Mouse (Mus musculus): ENCODE results near the gene Mthfd2. TPM values are rescaled to one million over a fixed set of nuclear protein-coding genes. Genes with fewer than 3 reads are reported as not detected.

The Mthfd2 gene
- polyA plus RNA-seq, 1 experiment from 2014 or later, result 43.5 TPM

DNA sequence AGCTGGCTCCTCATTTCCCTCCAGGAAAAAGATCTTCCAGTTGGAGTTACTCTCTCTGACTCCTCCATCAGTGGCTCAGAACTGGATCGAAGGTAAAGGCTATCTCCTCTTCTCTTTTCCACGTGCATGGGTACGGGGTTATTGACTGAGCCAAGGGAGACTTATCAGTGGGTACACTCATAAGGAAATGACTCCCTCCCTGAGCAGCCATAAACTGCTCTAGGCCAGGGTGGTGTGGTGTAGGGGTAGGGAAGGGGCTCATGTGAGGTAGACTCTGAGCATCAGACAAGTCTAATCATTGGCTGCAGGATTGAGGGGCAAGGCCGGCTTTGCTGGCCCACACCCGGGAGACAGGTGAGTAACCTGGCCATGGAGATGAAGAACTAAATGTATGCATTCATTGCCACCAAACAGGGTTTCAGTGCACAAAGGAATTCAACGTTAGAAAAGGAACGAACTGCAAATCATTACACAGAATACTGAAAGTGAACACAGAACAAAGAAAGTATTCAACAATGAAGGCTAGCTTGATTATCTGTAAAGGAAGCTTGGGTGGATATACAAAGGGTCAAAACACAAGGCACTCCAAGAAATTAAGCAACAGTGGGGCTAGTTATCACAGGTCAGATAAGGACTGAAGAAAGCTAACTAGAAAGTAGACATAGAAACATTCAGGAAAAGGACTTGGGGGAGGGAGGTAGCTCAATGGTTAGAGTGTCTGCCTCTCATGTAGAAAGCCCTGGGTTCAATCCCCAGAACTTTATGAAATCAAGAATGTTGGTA is 25.1 kb downstream of the Mthfd2 start:
- WGBS, result 59% methylated on average over 7 of the region's 7 CpGs
- Histone ChIP-seq H3K36me3 (ENCODE audit: control insufficient read depth, insufficient read depth, low read length) (0 out of 2 replicates have a peak, but pooled peaks cover 4% of the 10 kb centered on the region), H3K9ac (ENCODE audit: low read depth, low read length) (no peak overlapping the region), H3K4me2 (ENCODE audit: low read depth, low read length) (no peak overlapping the region), H3K4me3 (ENCODE audit: low read length) (no peak overlapping the region), H3K4me1 (ENCODE audit: control insufficient read depth, insufficient read depth, low read length) (no peaks in the 10 kb centered on the region), H3K9me3 (ENCODE audit: control insufficient read depth, low read length) (no peaks in the 10 kb centered on the region), H3K27ac (ENCODE audit: low read length) (peak overlapping the region; percentile 43; the same call in 1 of the 2 replicates), H3K27me3 (replicated peaks; ENCODE audit: control insufficient read depth, insufficient read depth, low read length) (no peaks in the 10 kb centered on the region)
- peak; percentile 96 for ATAC-seq

DNA sequence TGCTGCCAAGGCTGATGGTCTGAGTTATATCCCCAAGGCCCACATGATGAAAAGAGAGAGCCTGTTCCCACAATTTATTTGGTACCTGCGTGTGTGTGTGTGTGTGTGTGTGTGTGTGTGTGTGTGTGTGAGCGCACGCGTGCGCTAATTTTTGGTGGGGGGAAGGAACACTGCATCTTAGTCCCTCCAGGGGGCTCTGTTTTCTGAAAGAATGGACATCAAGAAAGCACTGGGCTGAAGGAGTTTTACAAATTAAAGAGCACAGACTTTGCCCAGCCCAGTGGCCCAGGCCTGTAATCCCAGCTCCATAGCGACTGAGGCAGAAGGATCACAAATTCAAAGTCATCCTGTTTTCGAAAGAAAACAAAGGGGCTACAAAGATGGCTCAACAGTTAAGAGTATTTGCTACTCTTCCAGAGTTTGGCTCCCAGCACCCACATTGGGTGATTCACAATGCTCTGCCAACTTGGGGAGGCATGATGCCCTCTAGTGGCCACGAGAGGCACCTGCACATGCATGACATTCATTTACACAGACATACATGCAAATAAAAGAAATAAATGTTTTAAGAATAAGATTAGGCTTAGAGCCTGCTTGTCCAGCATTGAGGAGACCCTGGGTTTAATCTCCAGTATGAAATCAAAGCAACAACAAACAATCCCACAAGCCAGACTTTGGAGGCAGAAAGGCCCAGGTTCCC is 45.3 kb downstream of the Mthfd2 start:
- H3K9ac ChIP-seq (ENCODE audit: low read depth, low read length), result no peak overlapping the region
- H3K27ac ChIP-seq (ENCODE audit: low read length), result no peak overlapping the region
- H3K36me3 ChIP-seq (ENCODE audit: control insufficient read depth, insufficient read depth, low read length), result no peaks in the 10 kb centered on the region
- H3K4me3 ChIP-seq (ENCODE audit: low read length), result no peak overlapping the region
- peaks cover under 1% of the 10 kb centered on the region; the same call in 1 of the 2 replicates for H3K27me3 ChIP-seq (replicated peaks; ENCODE audit: control insufficient read depth, insufficient read depth, low read length)
- no peaks in the 10 kb centered on the region for H3K4me1 ChIP-seq (ENCODE audit: control insufficient read depth, insufficient read depth, low read length)
- no peak for ATAC-seq
- WGBS, result 76% methylated on average over 8 of the region's 8 CpGs
- peaks cover 4% of the 10 kb centered on the region; the same call in 1 of the 2 replicates for H3K9me3 ChIP-seq (ENCODE audit: control insufficient read depth, low read length)
- H3K4me2 ChIP-seq (ENCODE audit: low read depth, low read length), result no peak overlapping the region

DNA sequence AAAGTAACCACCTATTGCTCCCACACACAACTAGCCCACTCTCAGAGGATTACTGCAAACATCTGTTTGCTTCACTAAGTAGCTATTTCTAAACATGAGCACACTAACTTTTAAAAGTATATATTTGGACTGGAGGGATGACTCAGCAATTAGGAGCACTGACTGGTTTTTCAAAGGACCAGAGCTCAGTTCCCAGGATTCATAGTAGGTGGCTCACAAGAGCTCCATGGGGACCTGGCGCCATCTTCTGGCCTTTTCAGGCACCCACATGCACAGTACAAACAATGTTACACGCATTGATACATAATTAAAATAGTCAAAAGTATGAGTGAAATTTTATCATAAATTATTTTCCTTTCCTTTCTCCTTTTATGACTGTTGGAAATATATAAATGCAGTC is 46.8 kb downstream of the Mthfd2 start:
- Histone ChIP-seq H3K36me3 (ENCODE audit: control insufficient read depth, insufficient read depth, low read length) (no peaks in the 10 kb centered on the region), H3K4me3 (ENCODE audit: low read length) (no peak overlapping the region), H3K27me3 (replicated peaks; ENCODE audit: control insufficient read depth, insufficient read depth, low read length) (no peaks in the 10 kb centered on the region; the same call in 1 of the 2 replicates), H3K9ac (ENCODE audit: low read depth, low read length) (no peak overlapping the region), H3K4me2 (ENCODE audit: low read depth, low read length) (no peak overlapping the region), H3K27ac (ENCODE audit: low read length) (no peak overlapping the region), H3K9me3 (ENCODE audit: control insufficient read depth, low read length) (peaks cover 4% of the 10 kb centered on the region; the same call in 1 of the 2 replicates), H3K4me1 (ENCODE audit: control insufficient read depth, insufficient read depth, low read length) (no peaks in the 10 kb centered on the region)
- 22% methylated on average over 2 of the region's 2 CpGs for WGBS
- no peak for ATAC-seq

DNA sequence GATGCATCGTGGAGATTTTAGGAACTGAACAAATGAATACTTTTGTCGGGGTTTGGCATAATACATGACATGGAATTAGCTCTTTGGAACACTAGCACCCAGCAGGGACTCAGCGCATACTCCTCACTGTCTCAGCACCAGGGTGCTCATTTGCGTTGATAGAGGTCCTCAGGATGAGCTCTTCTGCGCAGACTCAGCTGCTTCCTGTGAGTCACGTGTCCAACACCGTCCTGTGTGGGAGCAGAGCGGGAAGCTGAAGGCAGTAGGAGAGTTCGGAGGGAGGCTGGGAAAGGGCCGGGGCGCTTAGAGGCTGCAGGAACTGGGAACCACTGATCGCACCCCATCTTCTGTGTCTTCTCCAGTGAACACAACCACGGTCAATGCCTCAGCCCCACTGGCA is 48.6 kb downstream of the Mthfd2 start:
- Histone ChIP-seq H3K4me1 (ENCODE audit: control insufficient read depth, insufficient read depth, low read length) (no peaks in the 10 kb centered on the region), H3K27ac (ENCODE audit: low read length) (no peak overlapping the region), H3K9ac (ENCODE audit: low read depth, low read length) (no peak overlapping the region), H3K4me2 (ENCODE audit: low read depth, low read length) (no peak overlapping the region), H3K4me3 (ENCODE audit: low read length) (no peak overlapping the region), H3K36me3 (ENCODE audit: control insufficient read depth, insufficient read depth, low read length) (no peaks in the 10 kb centered on the region), H3K27me3 (replicated peaks; ENCODE audit: control insufficient read depth, insufficient read depth, low read length) (no peaks in the 10 kb centered on the region; the same call in 1 of the 2 replicates), H3K9me3 (ENCODE audit: control insufficient read depth, low read length) (peaks cover 4% of the 10 kb centered on the region; the same call in 1 of the 2 replicates)
- 71% methylated on average over 13 of the region's 13 CpGs for WGBS
- ATAC-seq, result no peak

DNA sequence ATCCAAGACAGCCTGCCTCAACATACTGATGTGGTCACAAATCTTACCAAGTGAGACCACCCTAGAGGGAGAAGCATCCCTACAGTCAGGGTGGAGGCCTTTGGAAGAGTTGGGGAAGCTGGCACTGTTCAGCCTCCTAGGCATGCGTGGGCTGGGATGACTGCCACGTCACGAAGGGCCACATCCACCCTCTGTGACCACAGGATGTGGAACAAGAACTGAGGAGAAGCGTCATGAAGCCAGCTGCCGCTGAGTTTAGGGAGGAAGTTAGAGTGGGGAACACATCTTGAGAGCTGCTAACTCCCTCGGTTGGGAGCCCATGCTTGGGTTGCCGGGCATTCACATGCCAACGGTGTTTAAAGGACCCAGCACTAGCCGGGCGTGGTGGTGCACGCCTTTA is 52.0 kb downstream of the Mthfd2 start:
- Histone ChIP-seq H3K36me3 (ENCODE audit: control insufficient read depth, insufficient read depth, low read length) (no peaks in the 10 kb centered on the region), H3K4me2 (ENCODE audit: low read depth, low read length) (no peak overlapping the region), H3K27me3 (replicated peaks; ENCODE audit: control insufficient read depth, insufficient read depth, low read length) (no peaks in the 10 kb centered on the region; the same call in 1 of the 2 replicates), H3K27ac (ENCODE audit: low read length) (no peak overlapping the region), H3K4me1 (ENCODE audit: control insufficient read depth, insufficient read depth, low read length) (no peaks in the 10 kb centered on the region), H3K9ac (ENCODE audit: low read depth, low read length) (no peak overlapping the region), H3K9me3 (ENCODE audit: control insufficient read depth, low read length) (peaks cover 2% of the 10 kb centered on the region; the same call in 1 of the 2 replicates), H3K4me3 (ENCODE audit: low read length) (no peak overlapping the region)
- 83% methylated on average over 11 of the region's 11 CpGs for WGBS
- ATAC-seq, result no peak

DNA sequence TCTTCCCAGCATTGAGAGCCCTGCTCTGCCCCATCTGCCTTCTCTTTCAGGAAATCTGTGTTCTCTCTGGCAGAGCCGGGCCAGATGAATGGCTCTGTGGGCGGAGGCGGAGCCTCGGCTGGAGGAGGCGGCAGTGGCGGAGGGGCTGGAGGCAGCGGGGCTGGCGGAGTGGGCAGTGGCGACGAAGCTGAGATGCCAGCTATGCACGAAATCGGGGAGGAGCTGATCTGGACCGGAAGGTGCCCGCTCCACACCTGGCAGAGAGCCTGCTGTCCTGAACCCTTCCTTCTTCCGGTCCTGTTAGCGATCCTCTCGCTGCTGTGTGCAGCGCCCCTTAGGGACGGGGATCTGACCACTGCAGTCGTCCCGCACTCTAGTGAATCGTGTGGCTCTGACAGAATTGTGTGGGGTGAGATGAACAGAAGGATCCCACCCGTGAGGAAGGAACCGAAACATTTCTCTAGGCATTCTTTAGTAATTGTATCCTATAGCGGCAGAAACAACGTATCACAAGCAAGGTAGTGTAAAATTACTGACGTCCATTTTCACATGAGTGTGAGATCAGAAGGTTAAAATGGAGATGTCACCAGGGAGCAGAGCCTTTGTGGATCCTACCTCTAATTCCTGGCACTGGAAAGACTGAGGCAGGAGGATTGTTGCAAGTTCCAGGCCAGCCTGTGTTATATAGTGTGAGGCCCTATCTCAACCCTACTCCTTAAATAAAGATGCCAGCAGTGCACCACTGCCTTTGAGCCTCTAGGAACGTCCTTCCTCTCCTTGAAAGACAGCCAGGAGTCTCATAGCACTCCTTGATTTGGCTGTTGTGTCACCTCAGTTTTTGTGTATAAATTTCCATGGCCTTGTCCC is 57.3 kb downstream of the Mthfd2 start:
- H3K4me1 ChIP-seq (ENCODE audit: control insufficient read depth, insufficient read depth, low read length), result no peaks in the 10 kb centered on the region
- no peaks in the 10 kb centered on the region for H3K36me3 ChIP-seq (ENCODE audit: control insufficient read depth, insufficient read depth, low read length)
- H3K9me3 ChIP-seq (ENCODE audit: control insufficient read depth, low read length), result no peaks in the 10 kb centered on the region
- H3K4me3 ChIP-seq (ENCODE audit: low read length), result peak overlapping the region; percentile 67
- peak overlapping the region; percentile 66 for H3K4me2 ChIP-seq (ENCODE audit: low read depth, low read length)
- peak overlapping the region; percentile 77 for H3K9ac ChIP-seq (ENCODE audit: low read depth, low read length)
- ATAC-seq, result peak; percentile 97
- WGBS, result 2% methylated on average over 28 of the region's 28 CpGs
- peak overlapping the region; percentile 76 for H3K27ac ChIP-seq (ENCODE audit: low read length)
- H3K27me3 ChIP-seq (replicated peaks; ENCODE audit: control insufficient read depth, insufficient read depth, low read length), result no peaks in the 10 kb centered on the region

DNA sequence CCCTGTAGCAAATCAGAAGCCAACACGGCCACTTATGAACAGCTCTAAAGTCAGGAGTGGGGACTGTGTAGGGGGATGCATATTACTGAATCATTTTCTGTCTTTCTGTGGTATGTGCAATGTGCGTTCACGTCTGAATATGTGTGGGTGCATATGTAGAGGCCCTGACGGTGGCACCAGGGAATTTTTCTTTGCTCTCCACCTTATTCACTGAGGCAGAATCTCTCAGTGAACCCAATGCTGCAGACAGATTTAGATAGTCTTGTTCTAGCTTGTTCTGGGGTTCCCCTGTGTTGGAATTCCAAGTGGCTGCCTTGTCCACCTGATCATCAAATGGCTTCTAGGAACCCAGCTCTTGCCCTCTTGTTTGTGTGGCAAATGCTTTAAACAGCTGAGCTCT is 58.1 kb downstream of the Mthfd2 start:
- WGBS, result 58% methylated on average over 4 of the region's 4 CpGs
- no peak overlapping the region for H3K27ac ChIP-seq (ENCODE audit: low read length)

DNA sequence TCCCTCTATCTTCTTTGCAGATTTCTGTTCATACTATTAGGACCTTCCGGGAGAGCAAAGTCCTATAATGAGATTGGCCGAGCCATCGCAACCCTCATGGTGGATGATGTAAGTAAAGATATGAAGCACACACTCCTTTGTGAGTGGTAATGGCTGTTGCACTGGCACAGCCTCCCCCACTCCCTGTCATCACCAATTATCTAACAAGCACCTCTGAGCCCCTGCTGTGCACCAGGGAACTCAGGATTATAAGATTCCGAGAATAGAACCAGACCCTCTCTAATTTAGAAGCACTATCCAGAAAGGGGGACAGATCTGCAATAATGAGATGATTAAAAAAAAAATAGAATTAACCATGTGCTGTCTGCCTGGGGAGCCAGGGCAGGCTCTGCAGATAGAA is 60.1 kb downstream of the Mthfd2 start:
- WGBS, result 90% methylated on average over 4 of the region's 4 CpGs

More for the DNA sequence above, 58.1 kb downstream of the Mthfd2 start:
- H3K36me3 ChIP-seq (ENCODE audit: control insufficient read depth, insufficient read depth, low read length), result no peaks in the 10 kb centered on the region
- H3K27me3 ChIP-seq (replicated peaks; ENCODE audit: control insufficient read depth, insufficient read depth, low read length), result no peaks in the 10 kb centered on the region
- H3K9ac ChIP-seq (ENCODE audit: low read depth, low read length), result peak overlapping the region; percentile 15; the same call in 1 of the 2 replicates
- no peak for ATAC-seq
- H3K4me3 ChIP-seq (ENCODE audit: low read length), result peak overlapping the region; percentile 15; the same call in 1 of the 2 replicates
- H3K9me3 ChIP-seq (ENCODE audit: control insufficient read depth, low read length), result no peaks in the 10 kb centered on the region
- peak overlapping the region; percentile 66; the same call in 1 of the 2 replicates for H3K4me2 ChIP-seq (ENCODE audit: low read depth, low read length)
- no peaks in the 10 kb centered on the region for H3K4me1 ChIP-seq (ENCODE audit: control insufficient read depth, insufficient read depth, low read length)

DNA sequence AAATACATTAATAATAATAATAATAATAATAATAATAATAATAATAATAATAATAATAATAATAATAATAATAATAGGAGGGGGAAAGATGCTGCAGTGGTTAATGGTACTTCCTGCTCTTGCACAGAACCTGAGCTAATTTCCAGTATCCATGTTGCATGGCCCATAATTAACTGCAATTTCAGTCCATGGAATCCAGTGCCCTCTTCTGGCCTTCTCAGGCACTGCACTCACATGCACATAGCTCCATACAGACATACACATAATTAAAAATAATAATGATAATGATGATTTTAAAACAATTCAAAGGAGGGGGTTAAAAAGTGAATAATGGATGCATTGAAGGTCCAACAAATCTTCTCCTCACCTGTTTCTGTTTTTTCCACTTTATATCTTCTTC is 60.5 kb downstream of the Mthfd2 start:
- H3K9ac ChIP-seq (ENCODE audit: low read depth, low read length), result no peak overlapping the region
- H3K4me2 ChIP-seq (ENCODE audit: low read depth, low read length), result no peak overlapping the region
- no peaks in the 10 kb centered on the region for H3K27me3 ChIP-seq (replicated peaks; ENCODE audit: control insufficient read depth, insufficient read depth, low read length)
- H3K36me3 ChIP-seq (ENCODE audit: control insufficient read depth, insufficient read depth, low read length), result no peaks in the 10 kb centered on the region
- H3K27ac ChIP-seq (ENCODE audit: low read length), result no peak overlapping the region
- no peaks in the 10 kb centered on the region for H3K9me3 ChIP-seq (ENCODE audit: control insufficient read depth, low read length)
- no peak overlapping the region for H3K4me3 ChIP-seq (ENCODE audit: low read length)
- ATAC-seq, result no peak
- no peaks in the 10 kb centered on the region for H3K4me1 ChIP-seq (ENCODE audit: control insufficient read depth, insufficient read depth, low read length)

More for the DNA sequence above, 60.1 kb downstream of the Mthfd2 start:
- ATAC-seq, result no peak
- H3K9ac ChIP-seq (ENCODE audit: low read depth, low read length), result no peak overlapping the region
- H3K4me1 ChIP-seq (ENCODE audit: control insufficient read depth, insufficient read depth, low read length), result no peaks in the 10 kb centered on the region
- no peaks in the 10 kb centered on the region for H3K9me3 ChIP-seq (ENCODE audit: control insufficient read depth, low read length)
- no peak overlapping the region for H3K4me2 ChIP-seq (ENCODE audit: low read depth, low read length)
- no peaks in the 10 kb centered on the region for H3K36me3 ChIP-seq (ENCODE audit: control insufficient read depth, insufficient read depth, low read length)
- no peak overlapping the region for H3K4me3 ChIP-seq (ENCODE audit: low read length)
- no peaks in the 10 kb centered on the region for H3K27me3 ChIP-seq (replicated peaks; ENCODE audit: control insufficient read depth, insufficient read depth, low read length)
- H3K27ac ChIP-seq (ENCODE audit: low read length), result no peak overlapping the region
